Mouse (Mus musculus) heart, postnatal 0 days (tissue): ENCODE data around the gene Ror2. TPM values are rescaled to one million over a fixed set of nuclear protein-coding genes. Genes with fewer than 3 reads are reported as not detected.
A peak's percentile ranks its signal among the peaks of the same experiment; 100 is the strongest.

ENCODE experiments used
- ATAC-seq: fragments of 200-750 bp; cut with Nextera tagmentation; 2 replicates; pipeline ENCODE4 v1.8.0; 2017; ENCODE audit warnings: low read depth, moderate number of reproducible peaks, moderate library complexity; ENCODE audit not compliant: insufficient read depth
- DNase-seq: peaks from one replicate; pipeline ENCODE4 v3.0.0-alpha.2; 2016; ENCODE audit warnings: low spot score
- H3K27ac ChIP-seq: fragments of 300-500 bp; sonication (generic); 2 replicates; pipeline ENCODE4 v1.5.1; 2014; ENCODE audit warnings: low read depth, mild to moderate bottlenecking
- H3K27me3 ChIP-seq: fragments of 300-500 bp; sonication (generic); 2 replicates; pipeline ENCODE4 v1.6.1; 2014; ENCODE audit warnings: low read length, mixed read lengths; ENCODE audit not compliant: control insufficient read depth, insufficient read depth
- H3K36me3 ChIP-seq: fragments of 300-500 bp; sonication (generic); replicated peaks from 2 replicates; pipeline ENCODE4 v1.6.1; 2014; ENCODE audit warnings: low read length, mixed read lengths; ENCODE audit not compliant: control insufficient read depth, insufficient read depth
- H3K4me1 ChIP-seq: fragments of 300-500 bp; sonication (generic); 2 replicates; pipeline ENCODE4 v1.6.1; 2014; ENCODE audit warnings: antibody characterized with exemption; ENCODE audit not compliant: control insufficient read depth, insufficient read depth
- H3K4me2 ChIP-seq: fragments of 300-500 bp; sonication (generic); 2 replicates; pipeline ENCODE4 v1.6.1; 2014; ENCODE audit warnings: low read depth, mild to moderate bottlenecking, low read length, moderate library complexity
- H3K4me3 ChIP-seq: fragments of 300-500 bp; sonication (generic); 2 replicates; pipeline ENCODE4 v1.5.1; 2014; ENCODE audit warnings: low read depth, low read length
- H3K9ac ChIP-seq: fragments of 300-500 bp; sonication (generic); replicated peaks from 2 replicates; pipeline ENCODE4 v1.6.1; 2014; ENCODE audit warnings: low read depth, low read length, mixed read lengths
- H3K9me3 ChIP-seq: fragments of 300-500 bp; sonication (generic); replicated peaks from 2 replicates; pipeline ENCODE4 v1.6.1; 2016; ENCODE audit warnings: low read length; ENCODE audit not compliant: control insufficient read depth
- CTCF ChIP-seq: IDR thresholded peaks from 2 replicates; pipeline ENCODE4 v1.5.1; 2016; ENCODE audit warnings: antibody characterized with exemption, control low read depth, low read depth
- EP300 ChIP-seq: IDR thresholded peaks from 2 replicates; pipeline ENCODE4 v1.6.1; 2016; ENCODE audit warnings: antibody characterized with exemption, low read depth
- WGBS: fragments of 180-500 bp; shearing (Covaris S2); extraction: QIAGEN DNeasy Blood & Tissue Kit; methylation state at CpG from one replicate; pipeline ENCODE4 v1.1.7; 2014; 5-methylcytosine and 5-hydroxymethylcytosine counted together
- polyA plus RNA-seq: library from polyadenylated mRNA; unstranded; fragments of >200 nt; fragmentation: Nextera tagmentation; extraction: Ambion mirVana; gene quantifications from 2 replicates; pipeline ENCODE4 v1.2.1, GENCODE M21; 2015
- total RNA-seq: library from RNA; depleted of rRNA; stranded (reverse); fragments of >200 nt; gene quantifications from 2 replicates; pipeline ENCODE4 v1.2.3, GENCODE M21; 2014; ENCODE audit warnings: low replicate concordance

The Ror2 gene
- total and polyA plus RNA-seq, 2 experiments from 2014 or later: 6.6 to 19.1 TPM

DNA sequence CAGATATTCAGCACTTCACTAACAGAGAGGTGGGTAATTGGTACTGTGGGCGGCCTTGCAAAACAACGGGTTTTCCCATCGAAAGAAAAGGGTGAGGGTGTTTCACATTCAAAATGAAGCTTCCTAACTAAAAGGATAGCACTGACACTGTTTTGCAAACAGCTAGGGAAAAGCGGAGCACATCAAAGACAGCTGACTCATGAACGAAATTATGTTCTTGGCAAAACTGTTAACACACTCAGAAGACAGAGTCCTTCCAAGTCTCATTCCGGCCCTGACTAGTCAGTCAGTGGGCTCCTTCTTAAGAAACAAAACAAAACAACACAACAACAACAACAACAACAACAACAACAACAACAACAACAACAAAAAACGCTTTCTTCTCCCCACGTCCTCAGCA, 10.1 kb downstream of the Ror2 start:
- Histone ChIP-seq H3K9me3 (no peaks in the 10 kb centered on the region), H3K4me1 (peaks cover 25% of the 10 kb centered on the region), H3K4me3 (no peak overlapping the region), H3K36me3 (no peaks in the 10 kb centered on the region), H3K9ac (no peak overlapping the region), H3K27ac (no peak overlapping the region), H3K27me3 (no peaks in the 10 kb centered on the region), H3K4me2 (no peak overlapping the region)
- DNase-seq: no peak
- 67% methylated on average over 8 of the region's 8 CpGs for WGBS
- no peak for ATAC-seq
- TF ChIP-seq CTCF: no peak
- no peak for TF ChIP-seq EP300

DNA sequence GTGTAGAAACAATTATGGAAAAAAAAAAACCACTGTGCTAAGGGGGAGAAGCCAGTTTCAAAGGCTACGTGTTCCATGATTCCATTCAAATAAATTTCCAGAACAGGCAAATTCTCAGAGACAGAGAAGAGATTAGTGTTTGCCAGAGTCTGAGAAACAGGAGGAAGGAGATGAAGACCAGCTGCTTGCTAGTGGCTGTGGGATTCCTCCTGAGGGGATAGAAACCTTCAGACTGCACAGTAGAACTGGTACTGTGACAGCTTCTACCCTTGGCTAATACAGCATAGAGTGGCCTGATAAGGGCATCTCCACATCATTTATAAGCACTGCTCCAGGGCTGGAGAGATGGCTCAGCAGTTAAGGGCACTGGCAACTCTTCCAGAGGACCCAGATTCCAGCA, 11.2 kb downstream of the Ror2 start:
- TF ChIP-seq CTCF (no peak), EP300 (no peak)
- H3K27ac ChIP-seq: 0 out of 2 replicates have a peak overlapping the region, but pooled peaks have one; percentile 15
- peaks cover 25% of the 10 kb centered on the region for H3K4me1 ChIP-seq
- no peak overlapping the region for H3K4me2 ChIP-seq
- DNase-seq (no peak), ATAC-seq (no peak)
- no peaks in the 10 kb centered on the region for H3K9me3 ChIP-seq
- no peaks in the 10 kb centered on the region for H3K36me3 ChIP-seq
- WGBS: 75% methylated on average over 1 of the region's 1 CpGs
- H3K9ac ChIP-seq: no peak overlapping the region
- H3K27me3 ChIP-seq: no peaks in the 10 kb centered on the region
- H3K4me3 ChIP-seq: no peak overlapping the region

DNA sequence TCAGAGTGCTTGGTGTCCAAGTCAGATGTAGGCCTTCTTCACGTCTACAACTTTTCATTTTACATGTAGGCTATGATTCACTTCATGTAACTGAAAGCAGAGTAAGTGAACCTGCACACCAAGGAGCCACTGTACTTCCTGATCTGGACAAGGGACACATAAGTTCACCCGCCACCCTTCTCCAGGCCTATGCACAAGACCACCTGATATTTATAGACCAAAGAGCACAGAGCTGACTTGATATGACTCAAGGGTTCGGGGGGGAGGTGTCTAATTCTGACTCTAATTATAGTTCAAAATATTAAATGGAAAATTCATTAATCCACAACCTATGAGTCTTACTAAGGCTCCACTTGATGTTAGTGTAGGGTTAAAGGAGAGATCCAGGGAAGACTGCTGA, 14.3 kb downstream of the Ror2 start:
- H3K4me3 ChIP-seq: no peak overlapping the region
- peaks cover 19% of the 10 kb centered on the region for H3K4me1 ChIP-seq
- no peaks in the 10 kb centered on the region for H3K36me3 ChIP-seq
- H3K27ac ChIP-seq: peak overlapping the region; percentile 69
- no peak overlapping the region for H3K4me2 ChIP-seq
- H3K9me3 ChIP-seq: no peaks in the 10 kb centered on the region
- ATAC-seq (peak; percentile 57; the same call in 1 of the 2 replicates), DNase-seq (no peak)
- no peak overlapping the region for H3K9ac ChIP-seq
- no peak for TF ChIP-seq CTCF
- TF ChIP-seq EP300: no peak
- H3K27me3 ChIP-seq: no peaks in the 10 kb centered on the region
- 40% methylated on average over 3 of the region's 3 CpGs for WGBS

DNA sequence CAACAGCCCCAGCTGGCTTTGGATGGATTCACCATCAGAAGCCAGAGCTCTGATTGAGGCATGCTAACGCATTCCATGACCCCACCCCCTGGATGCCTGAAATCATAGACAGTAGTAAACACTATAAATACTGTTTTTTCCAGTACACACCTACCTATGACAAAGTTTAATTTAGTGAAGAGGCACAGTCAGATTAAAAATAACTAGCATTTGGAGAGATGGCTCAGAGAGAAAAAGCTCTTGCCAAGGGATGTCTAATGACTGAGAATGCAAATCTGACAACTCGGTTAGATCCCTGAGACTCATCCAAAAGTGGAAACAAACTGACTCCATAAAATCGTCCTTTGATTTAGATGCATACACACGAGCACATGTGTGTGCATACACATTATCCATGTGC, 15.4 kb downstream of the Ror2 start:
- DNase-seq (no peak), ATAC-seq (no peak)
- Histone ChIP-seq H3K36me3 (no peaks in the 10 kb centered on the region), H3K9ac (no peak overlapping the region), H3K27ac (no peak overlapping the region), H3K9me3 (no peaks in the 10 kb centered on the region), H3K4me1 (peaks cover 18% of the 10 kb centered on the region), H3K4me3 (no peak overlapping the region), H3K27me3 (no peaks in the 10 kb centered on the region), H3K4me2 (no peak overlapping the region)
- 59% methylated on average over 4 of the region's 4 CpGs for WGBS
- no peak for TF ChIP-seq CTCF

DNA sequence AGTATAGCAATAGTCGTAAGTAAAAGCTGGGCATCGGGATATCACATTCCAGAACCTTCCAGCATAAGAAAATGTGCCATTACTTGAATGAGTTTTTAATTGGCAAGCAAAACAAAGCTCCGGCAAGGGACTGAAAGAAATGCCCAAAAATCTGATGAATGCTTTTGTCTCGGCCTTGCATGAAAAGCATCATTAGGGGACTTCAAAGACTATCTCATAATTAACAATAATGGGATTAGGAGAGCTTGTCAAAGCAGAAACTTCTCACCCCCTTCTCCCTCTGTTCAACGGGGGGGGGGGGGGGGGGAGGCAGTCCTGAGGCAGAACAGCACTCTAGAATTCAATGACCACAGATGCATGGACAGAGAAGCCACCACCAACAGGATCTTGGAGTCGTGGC, 17.4 kb downstream of the Ror2 start:
- peaks cover 18% of the 10 kb centered on the region for H3K4me1 ChIP-seq
- ATAC-seq (no peak), DNase-seq (no peak)
- no peaks in the 10 kb centered on the region for H3K27me3 ChIP-seq
- H3K9me3 ChIP-seq: no peaks in the 10 kb centered on the region
- TF ChIP-seq CTCF: no peak
- TF ChIP-seq EP300: no peak
- H3K4me2 ChIP-seq: no peak overlapping the region
- H3K4me3 ChIP-seq: no peak overlapping the region
- no peak overlapping the region for H3K27ac ChIP-seq
- no peak overlapping the region for H3K9ac ChIP-seq
- no peaks in the 10 kb centered on the region for H3K36me3 ChIP-seq
- 73% methylated on average over 6 of the region's 6 CpGs for WGBS

DNA sequence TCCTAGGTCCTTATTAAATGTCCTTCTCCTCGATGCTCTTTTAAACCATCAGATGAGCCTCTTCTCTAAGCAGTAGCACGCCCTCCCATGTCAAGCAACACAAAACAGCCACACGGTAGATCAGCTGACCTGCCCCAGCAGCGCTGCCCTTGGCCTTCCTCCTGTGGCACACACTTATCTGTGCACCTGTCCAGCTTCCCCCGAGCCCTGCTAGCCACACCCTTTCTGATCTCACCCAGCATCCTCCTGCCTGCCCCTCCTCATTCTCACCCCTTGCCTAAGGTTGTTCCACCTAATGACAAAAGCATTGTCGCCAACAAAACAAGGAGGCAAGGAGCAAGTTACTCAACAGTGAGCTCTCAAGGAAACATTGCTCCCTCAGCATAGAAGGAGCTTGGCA, 18.1 kb downstream of the Ror2 start:
- no peak for TF ChIP-seq EP300
- no peak for TF ChIP-seq CTCF
- no peak overlapping the region for H3K27ac ChIP-seq
- no peaks in the 10 kb centered on the region for H3K36me3 ChIP-seq
- H3K27me3 ChIP-seq: no peaks in the 10 kb centered on the region
- no peak overlapping the region for H3K4me2 ChIP-seq
- ATAC-seq: no peak
- no peaks in the 10 kb centered on the region for H3K9me3 ChIP-seq
- H3K4me1 ChIP-seq: peaks cover 24% of the 10 kb centered on the region
- WGBS: 41% methylated on average over 6 of the region's 6 CpGs
- no peak overlapping the region for H3K9ac ChIP-seq
- DNase-seq: no peak
- no peak overlapping the region for H3K4me3 ChIP-seq
